Mouse (Mus musculus): ENCODE measurements around the gene Prap1.
"Not testable (repeated sequence)": the region's sequence is repeated elsewhere in the genome, so short reads cannot be mapped to it uniquely, and the experiment has no call there.

Prap1 gene

DNA sequence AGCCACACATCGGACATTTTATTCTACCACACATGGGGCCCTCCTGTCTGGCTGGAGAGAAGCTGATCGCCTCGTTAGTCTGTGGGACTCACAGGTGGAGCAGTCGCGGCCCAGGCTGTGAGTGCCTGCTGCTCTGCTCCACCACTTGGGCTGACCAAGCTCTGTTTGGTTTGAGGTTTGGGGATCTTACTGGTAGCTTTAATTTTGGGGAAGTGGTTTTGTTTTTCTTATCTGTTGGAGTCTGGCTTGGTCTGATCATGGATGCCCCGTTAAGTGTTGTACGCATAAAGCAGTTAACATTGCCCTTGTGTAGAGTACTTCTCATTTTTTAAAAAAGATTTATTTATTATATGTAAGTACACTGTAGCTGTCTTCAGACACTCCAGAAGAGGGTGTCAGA, 40.8 kb downstream of the Prap1 start:
- DNase-seq (ENCODE audit: low spot score in 2 of 2) = not testable (repeated sequence)

DNA sequence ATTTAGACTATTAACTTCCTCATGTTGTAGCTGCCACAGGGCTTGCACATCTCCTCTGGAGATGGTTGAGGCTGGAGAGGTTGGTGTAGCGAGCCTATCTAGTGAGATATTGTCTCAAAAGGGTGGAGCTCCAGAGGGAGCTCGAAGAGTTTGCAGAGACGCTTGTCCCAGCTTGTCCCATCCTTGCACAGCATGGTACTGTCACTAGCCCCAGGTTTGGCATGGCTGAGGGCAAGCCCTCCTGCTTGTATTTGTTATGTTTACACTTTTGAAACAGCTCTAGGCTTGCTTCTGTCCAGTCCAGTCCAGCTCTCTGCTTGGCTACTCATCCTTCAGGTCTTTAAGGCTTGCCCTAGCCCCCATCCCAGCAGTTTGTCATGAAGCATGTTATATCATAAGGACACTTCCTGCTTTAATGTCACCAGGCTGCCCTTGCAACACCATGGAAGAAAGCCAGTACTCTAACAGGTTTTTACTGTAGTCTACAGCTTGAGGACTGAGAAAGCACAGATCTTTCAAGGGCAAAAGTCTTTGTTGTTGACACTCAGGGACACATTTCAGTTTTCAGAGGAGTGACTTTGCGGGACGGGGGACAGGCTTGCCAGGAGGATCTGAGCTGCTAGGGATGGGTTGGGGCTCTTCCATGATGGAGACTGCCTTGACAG, 42.0 kb downstream of the Prap1 start:
- no peak for DNase-seq (ENCODE audit: low spot score in 2 of 2)

DNA sequence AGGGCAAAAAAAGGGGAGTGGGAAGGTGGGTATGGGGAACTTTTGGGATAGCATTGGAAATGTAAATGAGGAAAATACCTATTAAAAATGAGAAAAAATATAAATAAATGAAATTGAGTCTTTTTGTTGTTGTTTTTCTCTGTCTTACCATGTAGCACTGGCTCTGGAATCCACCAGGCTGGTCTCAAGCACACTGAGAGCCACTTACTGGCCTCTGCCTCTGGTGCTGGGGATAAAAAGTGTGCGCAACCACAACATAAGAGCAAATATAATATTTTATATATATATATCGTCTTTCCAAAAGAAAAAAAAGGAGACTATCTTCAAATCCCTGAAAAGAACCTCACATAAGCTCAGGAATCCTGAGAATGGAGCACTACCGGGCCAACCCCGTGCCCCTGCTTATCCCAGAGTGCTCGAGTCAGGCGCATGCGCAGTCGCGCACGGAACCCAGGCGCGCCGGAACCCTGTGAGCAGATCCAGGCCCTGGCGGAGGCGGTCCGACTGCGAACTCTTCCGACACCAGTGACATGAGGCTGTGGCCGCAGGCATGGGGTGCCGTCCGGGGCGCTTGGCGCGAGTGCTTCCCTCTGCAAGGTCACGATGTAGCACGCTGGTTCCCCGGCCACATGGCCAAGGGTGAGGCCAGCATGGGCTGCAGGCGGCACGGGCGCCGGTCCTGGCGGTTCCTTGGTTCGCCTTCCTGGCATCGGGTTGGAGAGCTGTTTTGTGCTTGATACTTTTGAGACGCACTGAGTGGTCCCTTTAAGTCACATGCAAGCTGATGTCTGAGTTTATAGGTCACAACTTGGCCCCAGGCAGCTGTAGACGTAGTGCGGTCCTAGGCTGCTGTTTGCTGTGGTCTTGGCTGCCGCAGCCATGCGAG, 44.2 kb downstream of the Prap1 start, which contains the start of gene Mtg1:
TSS of gene Mtg1 (plus strand) at position 430 of the 886 bp plus-strand sequence.
- DNase-seq (ENCODE audit: low spot score in 2 of 2) = peak; percentile 91 to 97

DNA sequence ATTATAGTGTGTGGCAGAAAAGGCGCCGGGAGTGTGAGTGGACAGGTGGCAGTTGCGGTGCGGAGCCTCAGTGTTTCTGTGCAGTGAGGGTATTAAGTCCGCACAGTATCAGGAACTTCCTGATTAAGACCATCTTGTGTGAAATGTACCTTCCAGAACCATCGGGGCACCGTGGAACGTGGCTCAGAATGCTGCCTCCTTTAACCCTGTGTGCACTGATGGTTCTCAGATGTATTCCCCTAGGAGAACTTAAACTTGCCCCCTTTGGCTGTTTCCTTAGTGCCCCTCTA, 44.8 kb downstream of the Prap1 start:
- DNase-seq (ENCODE audit: low spot score in 2 of 2) = no peak

DNA sequence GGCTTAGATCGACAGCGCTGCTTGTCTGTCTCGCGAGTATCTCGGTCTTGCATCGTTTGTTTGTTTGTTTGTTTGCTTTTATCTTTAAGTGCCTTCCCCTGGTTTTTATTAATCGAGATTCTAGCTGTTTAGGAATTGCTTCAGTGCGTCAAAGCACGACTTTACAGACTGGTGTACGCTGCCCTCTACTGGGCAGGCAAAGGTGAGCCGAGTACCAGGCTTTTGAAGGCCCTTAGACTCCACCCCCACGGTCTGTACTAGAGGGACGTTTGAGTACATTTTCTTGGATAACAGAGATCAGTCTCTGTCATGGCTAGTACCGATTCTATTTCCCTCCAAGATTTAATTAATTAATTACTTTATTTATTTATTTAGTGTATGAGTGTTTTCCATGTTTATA, 48.2 kb downstream of the Prap1 start:
- DNase-seq (ENCODE audit: low spot score in 2 of 2) = peak; percentile 24 to 64

DNA sequence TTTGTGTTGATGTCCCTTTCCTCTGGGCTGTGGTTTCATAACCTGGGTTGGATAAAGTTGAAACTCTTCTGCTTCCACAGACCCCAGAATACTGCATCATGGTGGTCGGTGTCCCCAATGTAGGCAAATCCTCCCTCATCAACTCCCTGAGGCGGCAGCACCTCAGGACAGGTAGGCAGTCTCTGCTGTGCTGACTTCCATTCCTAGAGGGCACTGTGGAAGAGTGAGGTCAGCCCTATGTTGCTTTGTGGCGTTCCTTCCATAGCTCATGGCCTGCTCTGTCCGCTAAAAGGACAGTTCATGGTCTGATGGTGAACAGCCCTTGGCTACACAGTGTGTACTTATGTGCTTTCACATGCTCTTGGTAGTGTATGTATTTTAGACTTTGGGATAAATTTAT, 51.4 kb downstream of the Prap1 start:
- no peak for DNase-seq (ENCODE audit: low spot score in 2 of 2)
